Mouse (Mus musculus): Measurements from ENCODE around the gene Necap2. TPM values are rescaled to one million over a fixed set of nuclear protein-coding genes. Genes with fewer than 3 reads are reported as not detected.

Gene Necap2
- total RNA-seq, 1 experiment: 28.3 TPM

DNA sequence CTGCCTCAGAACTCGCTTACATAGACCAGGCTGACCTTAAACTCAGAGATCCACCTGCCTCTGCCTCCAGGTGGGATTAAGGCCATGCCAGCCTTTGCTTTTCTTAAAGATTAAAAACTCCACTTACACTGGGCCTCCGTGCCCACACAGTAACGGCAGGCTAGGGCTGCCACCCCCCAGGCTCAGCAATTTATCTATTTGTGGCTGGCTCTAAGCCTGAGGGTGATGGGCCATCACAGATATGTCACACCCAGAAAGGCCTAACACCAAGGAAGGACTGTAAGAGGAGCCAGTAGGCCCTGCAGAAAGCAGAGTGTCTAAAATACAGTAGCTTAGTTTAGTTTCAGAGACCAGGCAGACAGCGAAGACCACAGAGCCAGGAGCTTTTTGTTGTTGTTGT, 4.0 kb downstream of the Necap2 start:
- H3K36me3 ChIP-seq (ENCODE audit: control insufficient read depth, insufficient read depth, low read length, poor library complexity, severe bottlenecking): peaks cover 25% of the 10 kb centered on the region; the same call in 1 of the 2 replicates
- no peak overlapping the region for H3K27ac ChIP-seq (ENCODE audit: insufficient read depth, low read depth, low read length, poor library complexity, severe bottlenecking)
- H3K4me1 ChIP-seq (ENCODE audit: control insufficient read depth in 2 of 2, insufficient read depth in 2 of 2, low read length in 2 of 2, poor library complexity in 1 of 2): peaks cover 2 to 7% of the 10 kb centered on the region in 2 experiments; a peak in 1 of 4 replicates
- in situ Hi-C loops (cut with MboI; ENCODE audit: low sequenced_read_pairs in 2 of 2, unreplicated experiment in 2 of 2): no loop called here
- H3K9me3 ChIP-seq (ENCODE audit: control insufficient read depth, insufficient read depth, low read depth, low read length): no peaks in the 10 kb centered on the region
- H3K4me3 ChIP-seq (ENCODE audit: insufficient read depth in 1 of 2, low read depth in 1 of 2, low read length in 2 of 2, poor library complexity in 1 of 2, severe bottlenecking in 1 of 2): no peak overlapping the region
- DNase-seq (ENCODE audit: low read depth, low spot score): no peak
- no peak for TF ChIP-seq HCFC1 (IDR thresholded peaks at IDR 0.05; ENCODE audit: borderline replicate concordance, insufficient read depth, low read length)
- no peak for TF ChIP-seq ZNF384 (IDR thresholded peaks at IDR 0.05; ENCODE audit: low read depth, low read length)
- no peak for TF ChIP-seq ZC3H11A (IDR thresholded peaks at IDR 0.05; ENCODE audit: borderline replicate concordance, low read depth, low read length)
- TF ChIP-seq MAFK (IDR thresholded peaks at IDR 0.05; ENCODE audit: insufficient read depth, low read depth, low read length): no peak
- no peak for TF ChIP-seq CHD2 (IDR thresholded peaks at IDR 0.05; ENCODE audit: low read depth, low read length)
- H3K9ac ChIP-seq (ENCODE audit: insufficient read depth, low read depth, low read length, poor library complexity, severe bottlenecking): no peak overlapping the region

- peaks cover 29% of the 10 kb centered on the region; the same call in 1 of the 2 replicates for H3K36me3 ChIP-seq (ENCODE audit: control insufficient read depth, insufficient read depth, low read length, poor library complexity, severe bottlenecking)
- H3K9me3 ChIP-seq (ENCODE audit: control insufficient read depth, insufficient read depth, low read depth, low read length): no peaks in the 10 kb centered on the region
- no peak overlapping the region for H3K9ac ChIP-seq (ENCODE audit: insufficient read depth, low read depth, low read length, poor library complexity, severe bottlenecking)
- no peak overlapping the region for H3K4me3 ChIP-seq (ENCODE audit: insufficient read depth in 1 of 2, low read depth in 1 of 2, low read length in 2 of 2, poor library complexity in 1 of 2, severe bottlenecking in 1 of 2)
- peaks cover 2 to 6% of the 10 kb centered on the region in 2 experiments; a peak in 1 of 4 replicates for H3K4me1 ChIP-seq (ENCODE audit: control insufficient read depth in 2 of 2, insufficient read depth in 2 of 2, low read length in 2 of 2, poor library complexity in 1 of 2)
- in situ Hi-C loops (cut with MboI; ENCODE audit: low sequenced_read_pairs in 2 of 2, unreplicated experiment in 2 of 2): no loop called here
- no peak overlapping the region for H3K27ac ChIP-seq (ENCODE audit: insufficient read depth, low read depth, low read length, poor library complexity, severe bottlenecking)
- DNase-seq (ENCODE audit: low read depth, low spot score): no peak
- TF ChIP-seq ZC3H11A (IDR thresholded peaks at IDR 0.05; ENCODE audit: borderline replicate concordance, low read depth, low read length) (no peak), MAFK (IDR thresholded peaks at IDR 0.05; ENCODE audit: insufficient read depth, low read depth, low read length) (no peak), CHD2 (IDR thresholded peaks at IDR 0.05; ENCODE audit: low read depth, low read length) (no peak), ZNF384 (IDR thresholded peaks at IDR 0.05; ENCODE audit: low read depth, low read length) (no peak), HCFC1 (IDR thresholded peaks at IDR 0.05; ENCODE audit: borderline replicate concordance, insufficient read depth, low read length) (no peak)
Measured at GRCm38 (mm10) chr4:141073661-141074060, 4.5 kb downstream of the Necap2 start.

- Histone ChIP-seq H3K36me3 (ENCODE audit: control insufficient read depth, insufficient read depth, low read length, poor library complexity, severe bottlenecking) (peaks cover 34% of the 10 kb centered on the region; the same call in 1 of the 2 replicates), H3K4me1 (ENCODE audit: control insufficient read depth in 2 of 2, insufficient read depth in 2 of 2, low read length in 2 of 2, poor library complexity in 1 of 2) (peaks cover 2 to 5% of the 10 kb centered on the region in 2 experiments; a peak in 1 of 4 replicates), H3K9me3 (ENCODE audit: control insufficient read depth, insufficient read depth, low read depth, low read length) (no peaks in the 10 kb centered on the region), H3K27ac (ENCODE audit: insufficient read depth, low read depth, low read length, poor library complexity, severe bottlenecking) (no peak overlapping the region), H3K9ac (ENCODE audit: insufficient read depth, low read depth, low read length, poor library complexity, severe bottlenecking) (no peak overlapping the region), H3K4me3 (ENCODE audit: insufficient read depth in 1 of 2, low read depth in 1 of 2, low read length in 2 of 2, poor library complexity in 1 of 2, severe bottlenecking in 1 of 2) (no peak overlapping the region)
- TF ChIP-seq HCFC1 (IDR thresholded peaks at IDR 0.05; ENCODE audit: borderline replicate concordance, insufficient read depth, low read length): no peak
- TF ChIP-seq ZC3H11A (IDR thresholded peaks at IDR 0.05; ENCODE audit: borderline replicate concordance, low read depth, low read length): no peak
- no peak for TF ChIP-seq MAFK (IDR thresholded peaks at IDR 0.05; ENCODE audit: insufficient read depth, low read depth, low read length)
- no peak for TF ChIP-seq CHD2 (IDR thresholded peaks at IDR 0.05; ENCODE audit: low read depth, low read length)
- TF ChIP-seq ZNF384 (IDR thresholded peaks at IDR 0.05; ENCODE audit: low read depth, low read length): no peak
- in situ Hi-C loops (cut with MboI; ENCODE audit: low sequenced_read_pairs in 2 of 2, unreplicated experiment in 2 of 2): no loop called here
- no peak for DNase-seq (ENCODE audit: low read depth, low spot score)
Measured at GRCm38 (mm10) chr4:141072502-141072901, 5.7 kb downstream of the Necap2 start.

GRCm38 (mm10) chr4:141069731-141070130, 8.4 kb downstream of the Necap2 start:
- Histone ChIP-seq H3K9me3 (ENCODE audit: control insufficient read depth, insufficient read depth, low read depth, low read length) (no peaks in the 10 kb centered on the region), H3K4me3 (ENCODE audit: insufficient read depth in 1 of 2, low read depth in 1 of 2, low read length in 2 of 2, poor library complexity in 1 of 2, severe bottlenecking in 1 of 2) (no peak overlapping the region), H3K9ac (ENCODE audit: insufficient read depth, low read depth, low read length, poor library complexity, severe bottlenecking) (no peak overlapping the region), H3K4me1 (ENCODE audit: control insufficient read depth in 2 of 2, insufficient read depth in 2 of 2, low read length in 2 of 2, poor library complexity in 1 of 2) (no peaks in the 10 kb centered on the region), H3K27ac (ENCODE audit: insufficient read depth, low read depth, low read length, poor library complexity, severe bottlenecking) (no peak overlapping the region), H3K36me3 (ENCODE audit: control insufficient read depth, insufficient read depth, low read length, poor library complexity, severe bottlenecking) (peaks cover 46% of the 10 kb centered on the region)
- TF ChIP-seq ZC3H11A (IDR thresholded peaks at IDR 0.05; ENCODE audit: borderline replicate concordance, low read depth, low read length) (no peak), ZNF384 (IDR thresholded peaks at IDR 0.05; ENCODE audit: low read depth, low read length) (no peak), HCFC1 (IDR thresholded peaks at IDR 0.05; ENCODE audit: borderline replicate concordance, insufficient read depth, low read length) (no peak), MAFK (IDR thresholded peaks at IDR 0.05; ENCODE audit: insufficient read depth, low read depth, low read length) (no peak), CHD2 (IDR thresholded peaks at IDR 0.05; ENCODE audit: low read depth, low read length) (no peak)
- no peak for DNase-seq (ENCODE audit: low read depth, low spot score)
- in situ Hi-C loops (cut with MboI; ENCODE audit: low sequenced_read_pairs in 2 of 2, unreplicated experiment in 2 of 2): no loop called here
